Mouse (Mus musculus) spleen, adult 12 weeks (tissue): ENCODE data around the gene Parn.
"Not testable (repeated sequence)": the region's sequence is repeated elsewhere in the genome, so short reads cannot be mapped to it uniquely, and the experiment has no call there.

Source experiments
- DNase-seq: peaks from one replicate; pipeline ENCODE4 v3.0.0; 2022; ENCODE audit warnings: low spot score

Parn gene

GRCm38 (mm10) chr16:13667878-13668343, at the start of gene Parn:
TSS of gene Parn (minus strand) at chr16:13668170.
- DNase-seq, result peak; percentile 89

- DNase-seq, result no peak
Measured at GRCm38 (mm10) chr16:13716821-13717553, 49.0 kb upstream of the Parn start.

GRCm38 (mm10) chr16:13714910-13715309, 46.9 kb upstream of the Parn start:
- no peak for DNase-seq

- no peak for DNase-seq
Measured at GRCm38 (mm10) chr16:13704676-13705075, 36.7 kb upstream of the Parn start.

GRCm38 (mm10) chr16:13702184-13702583, 34.2 kb upstream of the Parn start:
- DNase-seq, result no peak

GRCm38 (mm10) chr16:13698998-13699397, 31.0 kb upstream of the Parn start:
- DNase-seq, result no peak

- no peak for DNase-seq
Measured at GRCm38 (mm10) chr16:13678601-13679319, 10.8 kb upstream of the Parn start.

GRCm38 (mm10) chr16:13674511-13674910, 6.5 kb upstream of the Parn start:
- DNase-seq, result no peak

GRCm38 (mm10) chr16:13673114-13673513, 5.1 kb upstream of the Parn start:
- DNase-seq, result no peak

GRCm38 (mm10) chr16:13672386-13672898, 4.5 kb upstream of the Parn start:
- peak; percentile 66 for DNase-seq

- peak; percentile 82 for DNase-seq
Measured at GRCm38 (mm10) chr16:13671685-13672385, 3.9 kb upstream of the Parn start, which contains the start of the genes Bfar and 3110001I22Rik. TSS of gene Bfar (plus strand) at chr16:13671858. TSS of gene 3110001I22Rik (plus strand) at chr16:13671929.

GRCm38 (mm10) chr16:13670896-13671295, 2.9 kb upstream of the Parn start:
- not testable (repeated sequence) for DNase-seq

GRCm38 (mm10) chr16:13669282-13669681, 1.3 kb upstream of the Parn start:
- DNase-seq, result no peak

GRCm38 (mm10) chr16:13668402-13669108, 585 bp upstream of the Parn start:
- DNase-seq, result no peak

GRCm38 (mm10) chr16:13660736-13661135, 7.2 kb downstream of the Parn start:
- DNase-seq, result no peak

GRCm38 (mm10) chr16:13658886-13659285, 9.1 kb downstream of the Parn start:
- no peak for DNase-seq

GRCm38 (mm10) chr16:13645930-13646329, 22.0 kb downstream of the Parn start:
- no peak for DNase-seq

GRCm38 (mm10) chr16:13644474-13644873, 23.5 kb downstream of the Parn start:
- DNase-seq, result no peak

- DNase-seq, result no peak
Measured at GRCm38 (mm10) chr16:13640064-13640463, 27.9 kb downstream of the Parn start.

- no peak for DNase-seq
Measured at GRCm38 (mm10) chr16:13639508-13639907, 28.5 kb downstream of the Parn start.

GRCm38 (mm10) chr16:13638198-13638597, 29.8 kb downstream of the Parn start:
- DNase-seq, result not testable (repeated sequence)

GRCm38 (mm10) chr16:13628345-13628744, 39.6 kb downstream of the Parn start:
- no peak for DNase-seq
